Mouse (Mus musculus): ENCODE measurements around the gene Ano4.
A peak's percentile ranks its signal among the peaks of the same experiment; 100 is the strongest.

Gene Ano4

GRCm38 (mm10) chr10:89344491-89345195, at the start of gene Ano4:
TSS of gene Ano4 (minus strand) at chr10:89344762.
- DNase-seq (ENCODE audit: low spot score): no peak

GRCm38 (mm10) chr10:89392687-89393086, 48.1 kb upstream of the Ano4 start:
- DNase-seq (ENCODE audit: low spot score): no peak

GRCm38 (mm10) chr10:89391571-89392163, 47.1 kb upstream of the Ano4 start:
- no peak for DNase-seq (ENCODE audit: low spot score)

- DNase-seq (ENCODE audit: low spot score): no peak
Observed at GRCm38 (mm10) chr10:89386461-89386860, 41.9 kb upstream of the Ano4 start.

GRCm38 (mm10) chr10:89383462-89383861, 38.9 kb upstream of the Ano4 start:
- DNase-seq (ENCODE audit: low spot score): peak; percentile 41

- DNase-seq (ENCODE audit: low spot score): no peak
Observed at GRCm38 (mm10) chr10:89377750-89378149, 33.2 kb upstream of the Ano4 start.

GRCm38 (mm10) chr10:89370051-89370450, 25.5 kb upstream of the Ano4 start:
- DNase-seq (ENCODE audit: low spot score): no peak

- DNase-seq (ENCODE audit: low spot score): no peak
Observed at GRCm38 (mm10) chr10:89358933-89359332, 14.4 kb upstream of the Ano4 start.

- no peak for DNase-seq (ENCODE audit: low spot score)
Observed at GRCm38 (mm10) chr10:89354639-89355038, 10.1 kb upstream of the Ano4 start.

GRCm38 (mm10) chr10:89351416-89351815, 6.9 kb upstream of the Ano4 start:
- DNase-seq (ENCODE audit: low spot score): no peak

- no peak for DNase-seq (ENCODE audit: low spot score)
Observed at GRCm38 (mm10) chr10:89345606-89346005, 1.0 kb upstream of the Ano4 start.

GRCm38 (mm10) chr10:89345196-89345533, 603 bp upstream of the Ano4 start:
- no peak for DNase-seq (ENCODE audit: low spot score)

GRCm38 (mm10) chr10:89344132-89344490, 451 bp downstream of the Ano4 start:
- DNase-seq (ENCODE audit: low spot score): no peak

- no peak for DNase-seq (ENCODE audit: low spot score)
Observed at GRCm38 (mm10) chr10:89343716-89344115, 846 bp downstream of the Ano4 start.

GRCm38 (mm10) chr10:89330261-89330660, 14.3 kb downstream of the Ano4 start:
- no peak for DNase-seq (ENCODE audit: low spot score)

GRCm38 (mm10) chr10:89329806-89330205, 14.8 kb downstream of the Ano4 start:
- no peak for DNase-seq (ENCODE audit: low spot score)

GRCm38 (mm10) chr10:89328876-89329275, 15.7 kb downstream of the Ano4 start:
- DNase-seq (ENCODE audit: low spot score): no peak

- peak; percentile 25 for DNase-seq (ENCODE audit: low spot score)
Observed at GRCm38 (mm10) chr10:89327004-89327511, 17.5 kb downstream of the Ano4 start.

- DNase-seq (ENCODE audit: low spot score): no peak
Observed at GRCm38 (mm10) chr10:89326383-89326782, 18.2 kb downstream of the Ano4 start.

GRCm38 (mm10) chr10:89307566-89307965, 37.0 kb downstream of the Ano4 start:
- no peak for DNase-seq (ENCODE audit: low spot score)

- DNase-seq (ENCODE audit: low spot score): no peak
Observed at GRCm38 (mm10) chr10:89300346-89300745, 44.2 kb downstream of the Ano4 start.

- no peak for DNase-seq (ENCODE audit: low spot score)
Observed at GRCm38 (mm10) chr10:89292784-89293183, 51.8 kb downstream of the Ano4 start.

GRCm38 (mm10) chr10:89290698-89291097, 53.9 kb downstream of the Ano4 start:
- no peak for DNase-seq (ENCODE audit: low spot score)

GRCm38 (mm10) chr10:89289290-89289689, 55.3 kb downstream of the Ano4 start:
- DNase-seq (ENCODE audit: low spot score): no peak
